Mouse (Mus musculus): ENCODE measurements around the gene Mthfd1l. TPM values are rescaled to one million over a fixed set of nuclear protein-coding genes. Genes with fewer than 3 reads are reported as not detected.

Gene Mthfd1l
- polyA plus RNA-seq, 1 experiment from 2014 or later: 36.5 TPM

DNA sequence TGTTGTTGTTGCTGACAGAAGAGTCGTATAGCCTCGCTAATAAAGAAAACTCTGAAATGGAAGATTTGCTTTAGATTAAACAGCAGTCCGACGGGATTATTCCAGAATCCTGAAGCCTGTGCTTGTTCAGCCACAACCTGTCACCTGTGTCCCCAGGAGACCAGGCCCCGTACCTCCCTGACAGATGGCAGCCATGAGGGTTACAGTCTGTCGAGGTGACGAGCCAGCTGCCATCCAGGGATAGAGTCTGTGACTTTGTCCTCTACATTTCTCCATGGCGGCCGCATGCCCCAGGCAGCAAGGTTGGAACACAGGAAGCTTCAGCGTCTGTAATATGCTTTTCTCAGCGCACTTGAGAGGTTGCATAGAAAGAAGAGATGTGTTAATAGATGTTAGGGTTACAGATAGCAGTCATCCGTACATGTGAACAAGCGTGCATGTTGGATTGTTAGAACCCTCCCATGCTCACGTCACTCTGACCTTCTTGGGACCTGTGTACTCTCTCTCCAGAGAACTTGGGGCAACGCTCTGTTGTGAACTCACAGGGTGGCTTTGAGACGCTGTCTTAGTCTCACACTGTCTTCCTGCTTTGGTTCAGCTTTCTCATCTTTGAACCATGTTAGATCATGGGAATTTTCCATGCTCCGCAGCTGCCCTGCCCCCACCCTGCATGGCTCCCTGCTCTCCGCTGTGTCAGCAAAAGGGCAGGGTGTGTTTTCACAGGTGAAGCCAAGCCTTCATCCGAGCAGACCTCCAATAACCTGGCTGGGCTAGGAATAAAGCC lies 80.6 kb downstream of the Mthfd1l start:
- no peak overlapping the region for H3K4me2 ChIP-seq
- no peaks in the 10 kb centered on the region for H3K9me3 ChIP-seq (replicated peaks)
- H3K4me3 ChIP-seq: no peak overlapping the region
- H3K27me3 ChIP-seq (replicated peaks): no peaks in the 10 kb centered on the region
- H3K4me1 ChIP-seq: no peaks in the 10 kb centered on the region
- 85% methylated on average over 19 of the region's 19 CpGs for WGBS (ENCODE audit: insufficient replicate concordance)
- ATAC-seq: no peak
- no peak overlapping the region for H3K27ac ChIP-seq
- H3K9ac ChIP-seq: no peak overlapping the region
- H3K36me3 ChIP-seq: peaks cover 76% of the 10 kb centered on the region

DNA sequence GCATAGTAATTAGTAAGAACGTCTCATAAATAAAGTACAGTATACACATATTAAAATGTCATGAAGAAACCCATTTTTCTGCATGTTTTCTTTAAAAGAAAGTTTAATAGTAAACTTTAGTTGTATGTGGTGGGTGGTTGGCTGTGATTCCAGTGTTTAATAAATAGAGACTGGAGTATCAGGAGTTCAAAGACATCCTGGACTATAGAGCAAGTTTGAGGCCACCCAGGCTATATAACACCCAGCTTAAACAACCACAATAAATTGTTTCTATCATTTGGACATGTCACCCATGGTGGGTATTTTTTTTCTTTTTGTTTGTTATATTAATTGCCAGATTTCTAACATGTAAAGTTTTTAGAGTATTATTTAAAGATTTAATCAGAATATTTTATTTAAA lies 81.7 kb downstream of the Mthfd1l start:
- no peak overlapping the region for H3K4me3 ChIP-seq
- H3K27ac ChIP-seq: no peak overlapping the region
- no peaks in the 10 kb centered on the region for H3K4me1 ChIP-seq
- H3K9ac ChIP-seq: no peak overlapping the region
- peaks cover 70% of the 10 kb centered on the region for H3K36me3 ChIP-seq
- H3K27me3 ChIP-seq (replicated peaks): no peaks in the 10 kb centered on the region
- no peak for ATAC-seq
- WGBS (ENCODE audit: insufficient replicate concordance): 90% methylated on average over 1 of the region's 1 CpGs
- no peaks in the 10 kb centered on the region for H3K9me3 ChIP-seq (replicated peaks)
- H3K4me2 ChIP-seq: no peak overlapping the region

DNA sequence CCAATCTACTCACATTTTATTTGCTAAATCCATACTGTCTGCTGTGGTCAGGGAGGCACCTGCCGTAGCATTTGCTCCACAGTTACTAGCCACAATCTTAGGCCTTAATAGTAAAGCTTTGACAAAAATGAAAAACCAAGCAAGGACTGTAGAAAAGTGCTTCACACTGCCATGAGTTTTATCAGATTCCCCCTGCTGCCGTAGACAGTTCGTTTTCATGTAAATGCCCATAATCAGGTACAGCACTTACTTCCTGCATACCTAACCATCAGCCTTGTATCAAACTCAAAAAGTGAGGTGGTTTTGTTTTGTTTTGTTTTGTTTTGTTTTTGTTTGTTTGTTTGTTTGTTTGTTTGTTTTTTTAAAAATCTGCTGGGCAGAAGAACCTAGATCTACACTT lies 84.5 kb downstream of the Mthfd1l start:
- Histone ChIP-seq H3K4me3 (no peak overlapping the region), H3K4me1 (no peaks in the 10 kb centered on the region), H3K9me3 (replicated peaks) (no peaks in the 10 kb centered on the region), H3K27ac (no peak overlapping the region), H3K36me3 (peaks cover 69% of the 10 kb centered on the region), H3K4me2 (no peak overlapping the region), H3K9ac (no peak overlapping the region), H3K27me3 (replicated peaks) (no peaks in the 10 kb centered on the region)
- no peak for ATAC-seq
- 79% methylated on average over 3 of the region's 3 CpGs for WGBS (ENCODE audit: insufficient replicate concordance)

DNA sequence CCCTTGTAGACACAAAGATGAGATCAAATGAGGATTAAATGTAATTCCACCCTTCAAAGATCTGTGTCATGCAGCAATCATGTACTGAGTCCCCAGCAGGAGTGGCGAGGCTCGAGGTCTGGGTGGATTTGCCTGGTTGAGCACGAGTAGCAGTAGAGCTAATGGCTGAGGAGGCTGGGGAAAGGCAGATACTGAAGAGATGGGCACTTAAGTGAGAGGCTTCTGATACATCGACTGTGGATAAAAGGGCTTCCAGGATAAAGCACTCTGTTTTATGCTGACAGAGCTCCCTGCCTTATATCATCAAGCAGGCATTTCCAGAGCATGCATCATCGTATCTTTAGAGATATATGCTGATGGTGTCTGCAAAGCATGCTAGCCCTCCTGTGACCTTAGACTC lies 84.9 kb downstream of the Mthfd1l start:
- H3K4me1 ChIP-seq: no peaks in the 10 kb centered on the region
- H3K27me3 ChIP-seq (replicated peaks): no peaks in the 10 kb centered on the region
- peaks cover 69% of the 10 kb centered on the region for H3K36me3 ChIP-seq
- no peak overlapping the region for H3K4me3 ChIP-seq
- no peaks in the 10 kb centered on the region for H3K9me3 ChIP-seq (replicated peaks)
- ATAC-seq: no peak
- H3K9ac ChIP-seq: no peak overlapping the region
- no peak overlapping the region for H3K4me2 ChIP-seq
- 79% methylated on average over 5 of the region's 5 CpGs for WGBS (ENCODE audit: insufficient replicate concordance)
- H3K27ac ChIP-seq: no peak overlapping the region

DNA sequence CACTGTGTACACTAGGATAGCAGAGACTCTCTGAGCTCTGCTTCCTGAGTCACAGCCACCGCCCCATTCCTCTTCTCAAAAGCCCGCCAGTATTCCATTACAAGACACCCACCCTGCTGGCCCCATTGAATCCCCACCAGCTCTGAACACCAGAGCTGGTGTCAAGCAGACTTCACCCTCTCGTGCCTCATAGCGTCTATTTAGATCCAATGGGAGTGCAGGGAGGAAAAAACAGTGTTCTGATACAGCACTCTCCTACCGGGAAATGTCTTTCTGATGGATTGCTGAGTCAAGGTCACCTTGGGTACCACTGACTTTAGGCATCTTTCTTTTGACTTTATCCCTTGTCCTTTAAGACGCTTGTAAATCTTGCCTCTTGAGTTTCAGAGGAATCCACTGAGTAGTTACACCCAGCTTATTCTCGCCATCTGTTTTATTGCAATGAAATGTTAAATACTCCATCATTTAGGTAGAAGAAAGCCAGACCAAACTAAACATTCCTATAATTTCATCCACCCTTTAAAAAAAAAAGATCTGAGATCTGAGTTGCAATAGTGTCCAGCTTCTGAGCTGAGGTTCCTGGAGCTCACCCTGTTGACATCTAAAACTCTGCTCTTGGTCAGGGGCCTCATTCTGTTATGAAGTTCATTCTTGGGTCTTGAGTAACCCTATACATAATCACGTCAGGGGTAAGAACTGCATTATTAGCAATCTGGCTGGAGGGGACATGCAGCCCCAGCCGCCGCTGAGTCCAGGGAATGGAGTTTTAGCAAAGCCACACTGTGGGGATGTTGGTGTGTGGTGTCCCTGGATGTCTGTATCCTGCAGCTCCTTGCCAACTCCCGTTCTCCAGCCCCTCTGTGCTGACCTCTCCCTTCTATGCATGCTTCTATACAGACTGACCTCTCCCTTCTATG lies 88.4 kb downstream of the Mthfd1l start:
- Histone ChIP-seq H3K9me3 (replicated peaks) (no peaks in the 10 kb centered on the region), H3K36me3 (peaks cover 77% of the 10 kb centered on the region), H3K4me2 (no peak overlapping the region), H3K27me3 (replicated peaks) (no peaks in the 10 kb centered on the region), H3K27ac (no peak overlapping the region), H3K9ac (no peak overlapping the region), H3K4me1 (no peaks in the 10 kb centered on the region), H3K4me3 (no peak overlapping the region)
- 81% methylated on average over 11 of the region's 11 CpGs for WGBS (ENCODE audit: insufficient replicate concordance)
- no peak for ATAC-seq

DNA sequence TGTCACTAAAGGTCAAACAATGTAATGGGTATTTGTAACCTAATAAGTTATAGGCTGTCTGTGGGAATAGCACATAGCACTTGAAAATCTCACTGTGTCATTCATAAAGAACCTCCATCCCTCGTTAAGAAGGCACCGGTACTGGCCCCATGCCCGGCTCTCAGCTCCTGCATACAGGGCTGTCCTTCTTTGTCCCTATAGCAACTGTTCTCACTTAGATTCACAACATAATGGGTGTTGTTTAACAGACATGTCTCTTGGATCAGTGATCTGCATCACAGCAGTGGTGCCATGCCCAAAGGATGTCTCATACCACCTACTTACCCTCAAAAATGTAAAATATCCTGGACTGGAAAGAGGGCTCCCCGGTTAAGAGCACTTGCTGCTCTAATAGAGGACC lies 90.6 kb downstream of the Mthfd1l start:
- Histone ChIP-seq H3K9ac (no peak overlapping the region), H3K9me3 (replicated peaks) (no peaks in the 10 kb centered on the region), H3K27me3 (replicated peaks) (no peaks in the 10 kb centered on the region), H3K27ac (no peak overlapping the region), H3K4me1 (no peaks in the 10 kb centered on the region), H3K4me3 (no peak overlapping the region), H3K36me3 (peaks cover 62% of the 10 kb centered on the region), H3K4me2 (no peak overlapping the region)
- 88% methylated on average over 4 of the region's 4 CpGs for WGBS (ENCODE audit: insufficient replicate concordance)
- ATAC-seq: no peak

DNA sequence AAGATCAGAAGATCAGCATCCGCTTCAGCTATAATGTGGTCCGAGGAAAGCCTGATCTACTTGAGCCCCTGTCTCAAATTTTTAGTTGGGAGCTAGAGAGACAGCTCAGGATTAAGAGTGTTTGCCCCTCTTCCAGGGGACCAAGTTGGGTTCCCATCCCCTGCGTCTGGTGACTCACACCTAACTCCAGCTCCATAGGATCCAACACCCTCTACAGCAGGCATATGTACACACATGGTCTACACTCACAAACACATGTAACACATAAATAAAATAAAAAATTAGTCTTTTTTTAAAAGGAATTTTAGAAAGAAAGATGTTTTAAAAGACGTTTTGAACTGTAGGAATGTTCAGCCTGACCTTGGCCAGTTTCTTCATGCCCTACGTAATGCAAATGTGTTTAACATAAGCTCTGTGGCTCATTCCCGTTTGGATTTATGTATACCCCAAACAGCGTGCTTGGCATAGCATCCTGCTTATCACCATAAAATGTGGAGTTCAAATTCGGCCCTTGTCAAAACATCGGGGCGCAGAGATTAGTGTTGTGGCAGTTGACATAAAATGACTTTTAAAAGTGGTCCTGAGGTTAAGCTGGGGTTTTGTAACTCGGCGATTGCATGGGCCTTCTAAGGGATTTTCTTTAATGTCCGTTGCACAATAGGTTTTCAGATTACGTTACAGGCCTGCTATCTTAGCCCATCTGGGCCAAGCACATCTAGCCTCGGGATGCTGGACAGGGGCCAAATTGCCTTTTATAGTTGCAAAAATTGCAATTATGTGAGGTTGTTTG lies 92.6 kb downstream of the Mthfd1l start:
- no peak overlapping the region for H3K4me3 ChIP-seq
- no peaks in the 10 kb centered on the region for H3K9me3 ChIP-seq (replicated peaks)
- no peaks in the 10 kb centered on the region for H3K27me3 ChIP-seq (replicated peaks)
- no peak for ATAC-seq
- H3K9ac ChIP-seq: no peak overlapping the region
- no peak overlapping the region for H3K27ac ChIP-seq
- peaks cover 73% of the 10 kb centered on the region for H3K36me3 ChIP-seq
- no peaks in the 10 kb centered on the region for H3K4me1 ChIP-seq
- H3K4me2 ChIP-seq: no peak overlapping the region
- 80% methylated on average over 15 of the region's 15 CpGs for WGBS (ENCODE audit: insufficient replicate concordance)

DNA sequence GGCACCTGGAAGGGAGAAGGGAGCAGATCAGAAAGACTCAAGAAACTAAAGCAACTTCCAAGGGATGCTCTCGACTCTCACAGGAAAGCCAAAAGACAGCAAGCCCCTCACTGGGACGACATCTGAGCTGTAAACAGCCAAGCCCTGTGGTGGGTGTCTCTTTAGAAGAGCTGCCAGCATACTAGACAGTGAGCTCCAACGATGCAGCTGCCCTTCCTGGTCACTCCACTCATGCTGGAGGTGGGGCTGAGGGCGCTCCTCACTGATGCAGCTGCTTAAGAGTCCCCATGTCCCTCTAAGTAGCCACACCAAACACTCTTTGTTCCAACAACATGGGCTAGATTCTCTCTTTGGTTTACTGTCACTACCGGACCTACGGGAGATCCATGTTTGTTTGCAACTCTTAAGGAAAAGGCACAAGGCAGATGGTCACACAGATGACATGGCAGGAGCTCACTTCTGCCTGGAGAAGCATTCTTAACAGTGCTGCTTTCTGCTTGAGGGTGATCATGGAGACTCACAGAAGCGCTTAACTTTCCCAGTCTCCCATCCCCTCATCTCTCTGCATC lies 96.4 kb downstream of the Mthfd1l start:
- Histone ChIP-seq H3K4me3 (no peak overlapping the region), H3K36me3 (peaks cover 65% of the 10 kb centered on the region), H3K4me1 (no peaks in the 10 kb centered on the region), H3K9ac (no peak overlapping the region), H3K4me2 (no peak overlapping the region), H3K27me3 (replicated peaks) (no peaks in the 10 kb centered on the region), H3K27ac (no peak overlapping the region), H3K9me3 (replicated peaks) (no peaks in the 10 kb centered on the region)
- WGBS (ENCODE audit: insufficient replicate concordance): 80% methylated on average over 7 of the region's 7 CpGs
- no peak for ATAC-seq

DNA sequence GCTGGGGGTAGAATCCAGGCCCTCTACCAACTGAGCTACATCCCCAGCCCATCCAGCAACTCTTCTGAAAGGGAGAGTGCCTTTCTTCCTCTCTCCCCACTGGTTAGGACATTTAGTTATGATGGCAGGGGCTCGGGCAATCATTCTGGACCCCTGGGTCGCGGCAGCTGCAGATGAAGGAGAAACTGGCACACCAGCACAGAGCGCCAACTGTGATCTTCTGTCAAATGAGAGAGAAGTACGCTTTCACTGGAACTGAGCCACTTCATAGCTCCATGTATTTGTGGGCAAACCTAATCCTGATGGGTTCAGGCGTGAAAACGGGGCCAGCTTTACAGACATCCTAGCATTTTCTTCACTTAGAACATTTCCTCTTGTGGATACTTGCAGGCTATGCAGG lies 97.1 kb downstream of the Mthfd1l start:
- Histone ChIP-seq H3K4me1 (no peaks in the 10 kb centered on the region), H3K36me3 (peaks cover 63% of the 10 kb centered on the region), H3K27ac (no peak overlapping the region), H3K27me3 (replicated peaks) (no peaks in the 10 kb centered on the region), H3K9ac (no peak overlapping the region), H3K4me3 (no peak overlapping the region), H3K9me3 (replicated peaks) (no peaks in the 10 kb centered on the region), H3K4me2 (no peak overlapping the region)
- no peak for ATAC-seq
- 81% methylated on average over 7 of the region's 7 CpGs for WGBS (ENCODE audit: insufficient replicate concordance)

DNA sequence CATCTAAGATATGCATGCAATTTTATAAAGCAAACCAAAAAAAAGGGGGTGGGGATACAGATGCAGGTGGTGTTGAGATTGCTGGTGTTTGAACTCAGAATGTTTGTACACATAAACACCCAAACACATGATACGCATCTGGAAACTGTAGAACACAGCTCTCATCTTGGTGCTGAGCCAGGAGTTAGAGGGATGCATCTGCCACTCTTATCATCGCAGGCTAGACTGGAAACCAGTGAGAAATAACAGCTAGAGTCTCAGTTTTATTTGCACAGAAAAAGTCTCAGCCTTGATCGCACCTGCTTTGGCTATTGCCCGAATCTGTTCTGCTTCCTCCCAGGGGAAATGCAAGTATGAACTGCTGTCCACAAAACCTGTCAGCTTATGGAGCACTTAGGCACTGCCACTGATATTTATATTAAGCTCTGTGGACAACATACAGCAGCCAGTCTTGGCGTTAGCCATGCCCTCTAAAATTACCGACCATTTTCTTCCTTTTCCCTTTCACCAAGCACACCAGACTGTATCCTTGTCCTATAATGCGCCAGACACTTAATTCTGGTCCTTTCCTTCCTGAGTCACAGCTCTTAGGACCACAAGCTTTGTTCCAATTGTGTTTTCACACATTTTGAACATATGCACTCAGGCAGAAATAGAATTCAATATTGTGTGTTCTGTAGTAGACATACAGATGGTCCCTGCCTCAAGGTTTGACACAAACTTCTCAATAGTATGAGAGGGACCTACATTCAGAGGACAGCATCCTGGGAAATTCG lies 98.3 kb downstream of the Mthfd1l start:
- WGBS (ENCODE audit: insufficient replicate concordance): 84% methylated on average over 8 of the region's 8 CpGs
- Histone ChIP-seq H3K9me3 (replicated peaks) (no peaks in the 10 kb centered on the region), H3K4me2 (no peak overlapping the region), H3K9ac (no peak overlapping the region), H3K4me3 (no peak overlapping the region), H3K36me3 (peaks cover 65% of the 10 kb centered on the region), H3K27ac (no peak overlapping the region), H3K4me1 (no peaks in the 10 kb centered on the region), H3K27me3 (replicated peaks) (no peaks in the 10 kb centered on the region)
- no peak for ATAC-seq

DNA sequence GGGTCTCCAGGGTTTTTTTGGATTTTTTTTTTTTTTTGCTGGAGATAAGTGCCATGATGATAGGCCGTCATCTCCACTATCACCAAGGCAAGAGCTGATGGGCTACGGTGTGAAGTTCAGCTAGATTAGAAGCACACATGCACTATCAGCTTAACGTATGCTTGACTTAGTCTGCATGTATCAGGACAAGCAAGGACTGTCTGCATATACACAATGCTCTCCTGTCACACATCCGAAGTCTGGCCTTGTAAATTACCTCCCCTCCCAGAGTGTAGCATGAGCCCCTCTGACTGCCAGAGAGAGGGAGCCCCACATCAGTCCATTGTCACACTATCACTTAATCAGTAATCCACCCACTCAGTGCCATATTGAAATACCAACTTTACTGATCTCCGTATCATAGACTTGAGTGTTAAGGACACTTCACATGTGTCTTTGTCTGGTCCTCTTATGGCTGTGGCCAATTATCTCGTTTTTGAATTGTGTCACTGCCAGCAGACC lies 99.0 kb downstream of the Mthfd1l start:
- Histone ChIP-seq H3K27me3 (replicated peaks) (no peaks in the 10 kb centered on the region), H3K4me3 (no peak overlapping the region), H3K9me3 (replicated peaks) (no peaks in the 10 kb centered on the region), H3K4me1 (no peaks in the 10 kb centered on the region), H3K9ac (no peak overlapping the region), H3K27ac (no peak overlapping the region), H3K36me3 (peaks cover 72% of the 10 kb centered on the region), H3K4me2 (no peak overlapping the region)
- ATAC-seq: no peak
- 79% methylated on average over 6 of the region's 6 CpGs for WGBS (ENCODE audit: insufficient replicate concordance)

All from liver, embryonic 12.5 days (tissue).